ENCODE assay signal across 8 mouse cellular contexts in the genomic region with DNA sequence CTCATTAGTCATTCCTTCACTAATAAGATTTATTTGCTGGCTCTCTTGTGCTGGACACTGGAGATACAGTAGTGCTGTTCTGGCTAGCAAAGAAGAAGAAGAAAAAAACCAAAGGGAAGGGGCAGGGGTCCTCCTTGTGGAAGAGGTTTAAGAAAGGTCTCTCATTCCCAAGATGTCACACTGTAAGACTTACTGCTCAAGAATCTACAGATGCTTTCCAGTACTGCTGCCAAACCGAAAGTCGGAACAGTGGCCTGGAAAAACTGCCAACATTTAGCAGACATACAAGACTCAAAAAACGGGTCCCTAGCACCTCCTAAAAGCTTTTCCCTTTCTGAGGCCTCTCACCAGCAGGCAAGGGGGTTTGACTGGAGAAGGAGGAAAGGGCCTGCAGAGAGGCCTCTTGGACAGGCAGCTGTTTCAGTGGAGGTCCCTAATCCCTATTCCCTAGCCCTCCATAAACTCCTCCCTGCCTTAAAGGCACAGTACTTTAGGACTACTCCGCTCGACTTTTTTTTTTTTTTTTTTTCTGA. TPM values are rescaled to one million over a fixed set of nuclear protein-coding genes. Genes with fewer than 3 reads are reported as not detected.
DNase-seq lines count a peak whose midpoint lies in the region; ATAC-seq and TF ChIP-seq lines count a peak whose summit lies in the region.

No protein-coding gene starts in this region.

- H3K27ac ChIP-seq in embryonic facial prominence, embryonic 11.5 days (replicated peaks; ENCODE audit: low read depth, low read length): no peak overlapping the region
- peak overlapping the region; percentile 32; the same call in 1 of the 2 replicates for H3K27ac ChIP-seq in kidney, adult 2 months (ENCODE audit: insufficient read depth, low read depth, low read length)
- peak overlapping the region; percentile 86 for H3K27ac ChIP-seq in limb, embryonic 15.5 days

- no peak overlapping the region for H3K4me3 ChIP-seq in embryonic facial prominence, embryonic 11.5 days (ENCODE audit: low read depth, low read length)
- no peak overlapping the region for H3K4me3 ChIP-seq in kidney, adult 2 months (ENCODE audit: insufficient read depth, low read depth, low read length)
- H3K4me3 ChIP-seq in limb, embryonic 15.5 days: no peak overlapping the region

- H3K4me1 ChIP-seq in embryonic facial prominence, embryonic 11.5 days (ENCODE audit: control insufficient read depth, insufficient read depth, low read length): no peaks in the 10 kb centered on the region
- no peaks in the 10 kb centered on the region for H3K4me1 ChIP-seq in kidney, adult 2 months (ENCODE audit: control insufficient read depth, insufficient read depth, low read length)
- H3K4me1 ChIP-seq in limb, embryonic 15.5 days: peaks cover 14% of the 10 kb centered on the region

- WGBS in embryonic facial prominence, embryonic 11.5 days: 47% methylated on average over 5 of the region's 5 CpGs
- WGBS in kidney, adult 2 months: 9% methylated on average over 5 of the region's 5 CpGs
- 35% methylated on average over 5 of the region's 5 CpGs for WGBS in limb, embryonic 15.5 days

- H3K27me3 ChIP-seq in embryonic facial prominence, embryonic 11.5 days (ENCODE audit: control insufficient read depth, insufficient read depth, low read length): no peaks in the 10 kb centered on the region
- no peaks in the 10 kb centered on the region for H3K27me3 ChIP-seq in kidney, adult 2 months (replicated peaks; ENCODE audit: control insufficient read depth, insufficient read depth, low read length)
- no peaks in the 10 kb centered on the region for H3K27me3 ChIP-seq in limb, embryonic 15.5 days

- no peak overlapping the region for H3K9ac ChIP-seq in embryonic facial prominence, embryonic 11.5 days (replicated peaks; ENCODE audit: low read length)
- no peak overlapping the region for H3K9ac ChIP-seq in limb, embryonic 15.5 days

- no peaks in the 10 kb centered on the region for H3K9me3 ChIP-seq in embryonic facial prominence, embryonic 11.5 days (replicated peaks; ENCODE audit: control insufficient read depth, low read length)
- H3K9me3 ChIP-seq in limb, embryonic 15.5 days: no peaks in the 10 kb centered on the region

- no peak for TF ChIP-seq POLR2A in kidney, adult 2 months (IDR thresholded peaks at IDR 0.05; ENCODE audit: low read depth, low read length)

- DNase-seq in cerebellum, adult 8-10 months: peak; percentile 10
- peak; percentile 77 for DNase-seq in embryonic facial prominence, embryonic 11.5 days (ENCODE audit: low spot score)
- peak; percentile 62 for DNase-seq in heart, adult 8-10 months (ENCODE audit: low spot score)
- peak; percentile 57 for DNase-seq in kidney, adult 2 months
- peak; percentile 8 for DNase-seq in naive thymus-derived CD4-positive, alpha-beta T cell, adult 2 months (ENCODE audit: low read depth)
- no peak for DNase-seq in B cell, adult 2 months

- no peak for ATAC-seq in cerebellum, adult (ENCODE audit: insufficient number of reproducible peaks, low FRiP score, low TSS enrichment)
- peak; percentile 86; the same call in 1 of the 2 replicates for ATAC-seq in embryonic facial prominence, embryonic 11.5 days (replicated peaks; ENCODE audit: insufficient number of reproducible peaks, low FRiP score, low TSS enrichment, low read depth)
- ATAC-seq in limb, embryonic 15.5 days (ENCODE audit: insufficient number of reproducible peaks, low FRiP score, low TSS enrichment, low read depth): peak; percentile 91

- no peak overlapping the region for H3K4me2 ChIP-seq in embryonic facial prominence, embryonic 11.5 days (ENCODE audit: low read depth, low read length)
- H3K4me2 ChIP-seq in limb, embryonic 15.5 days: 0 out of 2 replicates have a peak overlapping the region, but pooled peaks have one; percentile 4

- H3K36me3 ChIP-seq in embryonic facial prominence, embryonic 11.5 days (replicated peaks; ENCODE audit: control insufficient read depth, insufficient read depth, low read depth, low read length): no peaks in the 10 kb centered on the region
- no peaks in the 10 kb centered on the region for H3K36me3 ChIP-seq in kidney, adult 2 months (ENCODE audit: control insufficient read depth, insufficient read depth, low read length)
- no peaks in the 10 kb centered on the region for H3K36me3 ChIP-seq in limb, embryonic 15.5 days

- TF ChIP-seq CTCF in kidney, adult 2 months (conservative IDR thresholded peaks at IDR 0.05; ENCODE audit: insufficient read depth, insufficient read length, low read depth, low read length): no peak

RNA-seq across cellular contexts. Expression of a gene that starts 45.9 kb away (rescaled TPM):
- polyA plus RNA-seq in embryonic facial prominence, embryonic 11.5 days (2014; fragmentation: Nextera tagmentation; extraction: Ambion mirVana): 442 and 449 TPM in 2 replicates
- total RNA-seq in heart, adult 8-10 months (2022): 10 to 100 TPM; 18.6 to 21.4 (median 19.8) TPM
- polyA plus RNA-seq in kidney, adult 2 months (2012; rRNA removed): 127 and 166 TPM in 2 replicates
- polyA plus RNA-seq in limb, embryonic 15.5 days (2015; fragmentation: Nextera tagmentation; extraction: Ambion mirVana): 283 and 288 TPM in 2 replicates

Comparison
In these comparisons a context has a peak if more than half of its experiments do, and no peak if none do; other contexts are left out.
1. DNase-seq: peak in cerebellum, adult 8-10 months (single experiment), embryonic facial prominence, embryonic 11.5 days (single experiment), heart, adult 8-10 months (single experiment), kidney, adult 2 months (single experiment) and naive thymus-derived CD4-positive, alpha-beta T cell, adult 2 months (single experiment); none in B cell, adult 2 months (0 of 2).